Mouse (Mus musculus): ENCODE results near the gene Sptb.

Gene Sptb

GRCm38 (mm10) chr12:76608997-76609565 lies 101.3 kb downstream of the Sptb start:
- no peak for DNase-seq (ENCODE audit: extremely low read depth, low read depth)

DNA sequence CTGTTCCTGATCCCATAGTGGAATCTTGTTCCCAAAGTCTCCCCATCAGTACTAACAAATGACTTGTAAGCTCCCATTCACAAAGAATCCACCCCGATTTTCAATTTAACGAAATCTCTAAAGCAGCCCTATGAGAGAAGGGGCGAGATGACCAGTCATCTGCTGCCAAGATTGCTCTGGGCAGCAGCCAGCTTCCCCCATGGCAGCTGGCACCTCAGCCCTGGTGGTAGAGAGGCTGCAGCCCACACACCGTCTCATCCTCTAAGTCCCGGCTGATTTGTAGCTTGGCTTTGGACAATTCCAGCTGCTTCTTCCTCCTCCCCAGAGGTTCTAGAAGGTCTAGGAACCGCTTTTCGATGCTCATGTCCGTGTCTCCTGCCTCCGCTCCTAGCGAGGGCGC lies 102.1 kb downstream of the Sptb start:
- no peak for DNase-seq (ENCODE audit: extremely low read depth, low read depth)

DNA sequence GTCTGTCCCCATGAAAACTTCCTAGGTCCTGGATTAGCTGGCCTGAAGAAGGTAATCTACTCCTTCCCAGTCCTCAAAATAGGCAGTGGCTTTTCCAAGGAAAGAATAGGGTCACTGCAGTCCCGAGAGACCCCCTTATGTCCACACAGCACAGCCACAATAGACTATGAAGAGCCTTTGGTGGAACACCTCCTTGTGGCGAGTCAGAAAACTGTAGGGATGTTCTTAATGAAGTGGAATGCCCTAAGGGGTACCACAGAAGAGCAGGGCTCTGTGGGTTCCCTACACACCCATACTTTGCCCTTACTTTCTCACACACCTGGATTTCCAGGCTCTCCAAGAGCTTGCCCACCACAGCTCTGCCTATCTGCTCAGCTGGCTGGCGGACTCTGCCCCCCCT lies 104.5 kb downstream of the Sptb start:
- DNase-seq (ENCODE audit: extremely low read depth, low read depth) = no peak

DNA sequence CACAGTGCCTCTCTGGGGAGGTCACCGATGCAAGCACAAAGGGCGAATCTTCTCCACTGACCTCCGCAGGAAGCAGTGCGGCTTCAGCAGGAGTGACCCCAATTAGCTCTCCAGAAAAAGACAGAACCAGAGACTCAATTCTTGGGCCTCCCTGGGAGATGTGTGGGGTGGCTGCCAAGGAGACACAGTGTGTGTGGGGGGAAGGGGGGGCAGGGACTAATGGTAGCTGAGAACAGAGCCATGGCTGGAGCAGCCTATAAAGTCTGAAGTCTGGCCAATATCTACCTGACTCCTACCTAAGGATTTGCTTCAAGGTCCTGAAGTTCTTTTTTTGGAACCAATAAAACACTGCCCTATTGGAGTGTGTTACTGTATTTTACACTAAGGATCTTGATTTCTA lies 105.8 kb downstream of the Sptb start:
- DNase-seq (ENCODE audit: extremely low read depth, low read depth) = no peak

GRCm38 (mm10) chr12:76603779-76604178 lies 106.6 kb downstream of the Sptb start:
- DNase-seq (ENCODE audit: extremely low read depth, low read depth) = no peak

GRCm38 (mm10) chr12:76598196-76598928 lies 112.0 kb downstream of the Sptb start:
- no peak for DNase-seq (ENCODE audit: extremely low read depth, low read depth)

GRCm38 (mm10) chr12:76597577-76598100 lies 112.7 kb downstream of the Sptb start:
- no peak for DNase-seq (ENCODE audit: extremely low read depth, low read depth)

- DNase-seq (ENCODE audit: extremely low read depth, low read depth) = peak; percentile 43
Measured at GRCm38 (mm10) chr12:76596292-76597023, 113.9 kb downstream of the Sptb start.

- no peak for DNase-seq (ENCODE audit: extremely low read depth, low read depth)
Measured at GRCm38 (mm10) chr12:76595830-76596229, 114.5 kb downstream of the Sptb start.

- DNase-seq (ENCODE audit: extremely low read depth, low read depth) = no peak
Measured at GRCm38 (mm10) chr12:76594556-76594955, 115.8 kb downstream of the Sptb start.

DNA sequence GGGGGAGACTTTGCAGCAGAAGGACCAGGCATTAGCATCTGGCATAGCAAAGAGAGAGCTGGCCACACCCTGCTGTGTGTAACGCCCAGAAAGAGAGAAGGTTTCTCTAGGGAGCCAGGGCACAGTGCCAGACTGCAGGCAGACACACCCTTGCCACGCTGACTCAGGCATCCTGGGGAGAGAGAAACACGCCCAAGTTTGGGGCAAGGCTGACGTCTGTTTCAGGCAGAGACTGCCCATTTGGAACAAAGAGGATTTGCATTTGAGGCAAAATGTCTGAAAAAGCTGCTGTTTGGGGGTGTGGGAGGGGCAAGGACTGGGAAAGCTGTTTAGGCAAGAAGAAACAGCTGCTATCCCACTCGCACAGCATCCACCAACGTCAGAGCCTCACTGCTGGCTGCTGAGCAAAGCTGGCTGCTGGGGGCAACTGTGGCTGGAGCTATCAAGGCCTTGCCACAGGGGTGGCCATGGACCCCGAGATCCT lies 116.5 kb downstream of the Sptb start:
- peak; percentile 90 for DNase-seq (ENCODE audit: extremely low read depth, low read depth)

GRCm38 (mm10) chr12:76593254-76593653 lies 117.1 kb downstream of the Sptb start:
- DNase-seq (ENCODE audit: extremely low read depth, low read depth) = no peak

GRCm38 (mm10) chr12:76592213-76592612 lies 118.1 kb downstream of the Sptb start:
- peak; percentile 47 for DNase-seq (ENCODE audit: extremely low read depth, low read depth)

- DNase-seq (ENCODE audit: extremely low read depth, low read depth) = no peak
Measured at GRCm38 (mm10) chr12:76591037-76591436, 119.3 kb downstream of the Sptb start.

DNA sequence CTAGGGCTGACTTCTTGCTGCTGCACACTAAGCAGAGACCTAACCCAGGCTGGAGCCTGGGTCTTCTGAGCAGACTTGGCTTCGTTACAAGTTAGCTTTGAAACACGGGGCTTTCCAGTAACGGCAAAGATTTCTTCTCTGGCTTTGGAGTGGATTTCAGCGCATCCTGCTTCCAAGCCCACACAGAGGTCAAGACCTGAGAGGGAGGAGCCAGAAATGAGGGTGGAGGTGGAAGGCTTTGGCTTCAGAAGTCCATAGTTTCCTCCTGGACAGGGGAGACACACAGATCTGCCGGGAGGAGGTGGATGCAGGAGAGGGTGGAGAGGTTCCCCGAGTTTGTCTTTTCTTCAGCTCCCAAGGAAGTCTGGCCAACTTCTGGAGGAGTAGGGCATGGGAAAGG lies 120.8 kb downstream of the Sptb start:
- no peak for DNase-seq (ENCODE audit: extremely low read depth, low read depth)

DNA sequence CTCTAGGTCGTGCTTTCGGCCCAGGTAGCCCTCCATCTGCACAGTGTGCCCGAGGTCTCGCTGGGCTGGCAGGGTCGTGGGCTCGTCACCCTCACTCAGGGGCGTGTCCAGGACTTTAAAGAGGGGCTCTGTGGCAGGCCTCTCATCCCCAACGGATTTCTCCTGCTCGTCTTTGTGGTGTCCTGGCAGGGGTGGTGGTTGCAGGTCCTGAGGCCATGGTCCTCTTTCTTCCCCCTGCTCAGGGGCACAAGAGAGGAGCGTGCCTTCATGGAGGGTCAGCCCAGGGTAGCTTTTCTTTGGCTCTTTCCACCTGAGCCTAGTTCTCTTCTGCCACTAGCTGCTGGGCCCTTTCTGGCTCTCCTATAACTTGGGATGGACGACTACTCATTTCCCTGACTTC lies 123.0 kb downstream of the Sptb start:
- no peak for DNase-seq (ENCODE audit: extremely low read depth, low read depth)

DNA sequence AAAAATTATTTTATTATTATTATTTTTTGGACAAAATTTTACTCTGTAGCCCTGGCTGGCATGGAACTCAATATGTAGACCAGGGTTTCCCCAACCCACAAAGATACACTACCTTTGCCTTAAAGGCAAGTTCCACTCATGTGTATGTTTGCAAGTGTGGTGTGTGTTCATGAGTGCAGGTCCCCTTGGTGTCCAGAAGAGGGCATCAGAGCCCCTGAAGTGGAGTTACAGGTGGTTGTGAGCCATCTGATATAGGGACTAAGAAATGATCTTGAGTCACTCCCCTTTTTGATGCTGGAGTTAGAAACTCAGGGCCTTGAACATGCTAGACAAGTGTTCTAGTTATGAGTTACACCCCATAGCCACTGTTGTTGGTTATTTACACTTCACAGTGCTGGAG lies 125.3 kb downstream of the Sptb start:
- DNase-seq (ENCODE audit: extremely low read depth, low read depth) = no peak

DNA sequence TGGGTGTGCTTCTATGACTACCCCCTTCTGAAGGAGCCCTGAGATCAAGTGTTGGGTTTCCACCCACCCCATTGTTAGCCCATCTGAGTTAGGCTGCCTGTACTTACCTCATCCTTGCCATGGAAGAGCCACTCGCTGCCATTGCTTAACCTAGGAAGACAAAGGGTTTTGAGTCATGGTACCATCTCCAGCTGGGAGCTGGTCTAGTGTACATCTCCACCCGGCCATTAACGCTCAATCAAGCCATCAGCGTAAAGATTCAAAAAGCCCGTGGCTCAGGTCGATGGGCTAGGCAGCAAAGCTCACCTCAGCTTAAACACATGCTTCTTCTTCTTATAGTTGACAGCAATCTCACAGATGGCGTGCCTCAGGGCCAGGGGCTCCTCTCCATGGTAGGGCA lies 126.9 kb downstream of the Sptb start:
- no peak for DNase-seq (ENCODE audit: extremely low read depth, low read depth)

GRCm38 (mm10) chr12:76582841-76583240 lies 127.5 kb downstream of the Sptb start:
- no peak for DNase-seq (ENCODE audit: extremely low read depth, low read depth)

- no peak for DNase-seq (ENCODE audit: extremely low read depth, low read depth)
Measured at GRCm38 (mm10) chr12:76582139-76582538, 128.2 kb downstream of the Sptb start.

DNA sequence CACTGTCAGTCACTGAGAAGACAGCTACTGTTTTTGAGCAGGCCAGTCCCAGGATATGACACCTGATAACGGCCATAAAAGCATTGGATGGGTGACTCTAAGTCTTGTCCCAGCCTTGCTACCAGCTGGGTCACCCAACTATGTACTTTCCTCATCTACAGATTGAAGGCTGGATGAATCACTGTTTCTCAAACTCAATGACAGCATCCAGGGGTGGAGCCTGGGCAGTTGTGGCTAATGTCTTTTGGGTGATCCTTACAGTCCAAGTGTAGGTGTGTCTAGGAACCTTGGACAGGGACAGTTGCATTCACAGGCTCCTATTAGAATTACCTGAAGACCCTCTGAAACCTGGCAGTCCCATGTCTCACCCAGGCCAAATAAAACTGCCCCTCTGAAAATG lies 130.5 kb downstream of the Sptb start:
- DNase-seq (ENCODE audit: extremely low read depth, low read depth) = no peak

DNA sequence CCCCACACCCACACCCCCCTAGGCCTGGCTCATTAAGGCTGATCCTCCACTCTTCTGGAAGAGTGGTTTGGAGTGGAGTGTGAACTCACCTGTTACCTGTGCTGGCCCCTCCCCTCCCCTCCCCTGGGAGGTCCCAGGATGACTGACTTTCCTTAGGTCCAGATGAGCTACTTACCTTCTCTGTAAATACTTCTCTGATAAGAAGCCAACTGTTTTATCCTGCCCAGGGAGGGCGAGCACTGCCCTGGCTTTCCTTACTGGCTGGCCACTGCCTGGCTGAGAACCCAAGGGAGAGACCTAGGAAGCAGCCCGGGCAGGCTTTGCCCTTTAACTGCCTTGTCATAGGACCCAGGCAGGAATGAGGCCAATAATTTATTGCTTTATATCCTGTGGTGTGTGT lies 131.9 kb downstream of the Sptb start:
- no peak for DNase-seq (ENCODE audit: extremely low read depth, low read depth)
